Mouse (Mus musculus): ENCODE measurements around the gene Fam126b. TPM values are rescaled to one million over a fixed set of nuclear protein-coding genes. Genes with fewer than 3 reads are reported as not detected.
"Not testable (repeated sequence)": the region's sequence is repeated elsewhere in the genome, so short reads cannot be mapped to it uniquely, and the experiment has no call there.

The Fam126b gene
- polyA plus RNA-seq, 1 experiment from 2014 or later: 4.1 TPM

- no peak for DNase-seq
- Histone ChIP-seq H3K4me2 (ENCODE audit: low read depth, low read length) (no peak overlapping the region), H3K4me3 (ENCODE audit: low read depth, low read length) (no peak overlapping the region), H3K36me3 (replicated peaks; ENCODE audit: insufficient read depth, low read length) (no peaks in the 10 kb centered on the region; the same call in 1 of the 2 replicates), H3K27me3 (ENCODE audit: insufficient read depth, low read length) (no peaks in the 10 kb centered on the region), H3K9me3 (ENCODE audit: low read length) (no peaks in the 10 kb centered on the region), H3K4me1 (ENCODE audit: insufficient read depth) (0 out of 2 replicates have a peak, but pooled peaks cover 2% of the 10 kb centered on the region), H3K27ac (ENCODE audit: low read depth) (no peak overlapping the region), H3K9ac (replicated peaks) (no peak overlapping the region)
- TF ChIP-seq EP300 (IDR thresholded peaks at IDR 0.05; ENCODE audit: low read depth) (no peak), CTCF (IDR thresholded peaks at IDR 0.05; ENCODE audit: low read depth) (no peak)
- no peak for ATAC-seq
Observed at GRCm38 (mm10) chr1:58566621-58567020, 19.5 kb downstream of the Fam126b start.

- no peak overlapping the region for H3K9ac ChIP-seq (replicated peaks)
- H3K9me3 ChIP-seq (ENCODE audit: low read length): no peaks in the 10 kb centered on the region
- no peak overlapping the region for H3K27ac ChIP-seq (ENCODE audit: low read depth)
- no peak for ATAC-seq
- no peak for DNase-seq
- H3K4me1 ChIP-seq (ENCODE audit: insufficient read depth): no peaks in the 10 kb centered on the region
- H3K27me3 ChIP-seq (ENCODE audit: insufficient read depth, low read length): no peaks in the 10 kb centered on the region
- TF ChIP-seq EP300 (IDR thresholded peaks at IDR 0.05; ENCODE audit: low read depth) (no peak), CTCF (IDR thresholded peaks at IDR 0.05; ENCODE audit: low read depth) (no peak)
- no peak overlapping the region for H3K4me2 ChIP-seq (ENCODE audit: low read depth, low read length)
- no peak overlapping the region for H3K4me3 ChIP-seq (ENCODE audit: low read depth, low read length)
- WGBS (ENCODE audit: insufficient replicate concordance): 93% methylated on average over 5 of the region's 5 CpGs
- no peaks in the 10 kb centered on the region; the same call in 1 of the 2 replicates for H3K36me3 ChIP-seq (replicated peaks; ENCODE audit: insufficient read depth, low read length)
Observed at GRCm38 (mm10) chr1:58564981-58565380, 21.1 kb downstream of the Fam126b start.

GRCm38 (mm10) chr1:58562455-58562854, 23.7 kb downstream of the Fam126b start:
- Histone ChIP-seq H3K4me3 (ENCODE audit: low read depth, low read length) (no peak overlapping the region), H3K36me3 (replicated peaks; ENCODE audit: insufficient read depth, low read length) (no peaks in the 10 kb centered on the region; the same call in 1 of the 2 replicates), H3K9ac (replicated peaks) (no peak overlapping the region), H3K4me2 (ENCODE audit: low read depth, low read length) (no peak overlapping the region), H3K27ac (ENCODE audit: low read depth) (no peak overlapping the region), H3K27me3 (ENCODE audit: insufficient read depth, low read length) (no peaks in the 10 kb centered on the region), H3K4me1 (ENCODE audit: insufficient read depth) (no peaks in the 10 kb centered on the region), H3K9me3 (ENCODE audit: low read length) (no peaks in the 10 kb centered on the region)
- peak; percentile 53 for DNase-seq
- ATAC-seq: no peak
- 72% methylated on average over 1 of the region's 1 CpGs for WGBS (ENCODE audit: insufficient replicate concordance)
- TF ChIP-seq EP300 (IDR thresholded peaks at IDR 0.05; ENCODE audit: low read depth) (no peak), CTCF (IDR thresholded peaks at IDR 0.05; ENCODE audit: low read depth) (peak; percentile 69)

GRCm38 (mm10) chr1:58560370-58560769, 25.8 kb downstream of the Fam126b start:
- 82% methylated on average over 5 of the region's 6 CpGs for WGBS (ENCODE audit: insufficient replicate concordance)
- not testable (repeated sequence) for H3K4me1 ChIP-seq (ENCODE audit: insufficient read depth); H3K4me3 ChIP-seq (ENCODE audit: low read depth, low read length); DNase-seq; ATAC-seq; H3K4me2 ChIP-seq (ENCODE audit: low read depth, low read length); H3K27me3 ChIP-seq (ENCODE audit: insufficient read depth, low read length); H3K27ac ChIP-seq (ENCODE audit: low read depth); H3K9me3 ChIP-seq (ENCODE audit: low read length); H3K9ac ChIP-seq (replicated peaks)
- H3K36me3 ChIP-seq (replicated peaks; ENCODE audit: insufficient read depth, low read length): peaks cover 11% of the 10 kb centered on the region

GRCm38 (mm10) chr1:58541386-58541785, 44.7 kb downstream of the Fam126b start:
- no peak overlapping the region for H3K4me3 ChIP-seq (ENCODE audit: low read depth, low read length)
- no peak for ATAC-seq
- no peak overlapping the region for H3K4me2 ChIP-seq (ENCODE audit: low read depth, low read length)
- peaks cover 51% of the 10 kb centered on the region for H3K36me3 ChIP-seq (replicated peaks; ENCODE audit: insufficient read depth, low read length)
- TF ChIP-seq EP300 (IDR thresholded peaks at IDR 0.05; ENCODE audit: low read depth): no peak
- TF ChIP-seq CTCF (IDR thresholded peaks at IDR 0.05; ENCODE audit: low read depth): no peak
- 79% methylated on average over 1 of the region's 1 CpGs for WGBS (ENCODE audit: insufficient replicate concordance)
- no peaks in the 10 kb centered on the region for H3K27me3 ChIP-seq (ENCODE audit: insufficient read depth, low read length)
- no peaks in the 10 kb centered on the region for H3K9me3 ChIP-seq (ENCODE audit: low read length)
- no peak for DNase-seq
- no peak overlapping the region for H3K27ac ChIP-seq (ENCODE audit: low read depth)
- no peaks in the 10 kb centered on the region for H3K4me1 ChIP-seq (ENCODE audit: insufficient read depth)
- H3K9ac ChIP-seq (replicated peaks): no peak overlapping the region

- WGBS (ENCODE audit: insufficient replicate concordance): 86% methylated on average over 3 of the region's 3 CpGs
- no peaks in the 10 kb centered on the region for H3K27me3 ChIP-seq (ENCODE audit: insufficient read depth, low read length)
Observed at GRCm38 (mm10) chr1:58507249-58507648, 78.9 kb downstream of the Fam126b start.

More at GRCm38 (mm10) chr1:58507249-58507648, 78.9 kb downstream of the Fam126b start:
- no peak for ATAC-seq
- Histone ChIP-seq H3K9ac (replicated peaks) (no peak overlapping the region), H3K4me3 (ENCODE audit: low read depth, low read length) (no peak overlapping the region), H3K27ac (ENCODE audit: low read depth) (no peak overlapping the region), H3K4me1 (ENCODE audit: insufficient read depth) (peaks cover 18% of the 10 kb centered on the region), H3K4me2 (ENCODE audit: low read depth, low read length) (no peak overlapping the region), H3K9me3 (ENCODE audit: low read length) (peaks cover 20% of the 10 kb centered on the region), H3K36me3 (replicated peaks; ENCODE audit: insufficient read depth, low read length) (no peaks in the 10 kb centered on the region)
- no peak for DNase-seq
- no peak for TF ChIP-seq EP300 (IDR thresholded peaks at IDR 0.05; ENCODE audit: low read depth)
- TF ChIP-seq CTCF (IDR thresholded peaks at IDR 0.05; ENCODE audit: low read depth): no peak

All from liver, postnatal 0 days (tissue).